Mouse (Mus musculus): ENCODE measurements around the gene Plxna4. TPM values are rescaled to one million over a fixed set of nuclear protein-coding genes. Genes with fewer than 3 reads are reported as not detected.

Gene Plxna4
- total RNA-seq, 2 experiments from 2014 or later: 25.4 to 26.9 TPM

DNA sequence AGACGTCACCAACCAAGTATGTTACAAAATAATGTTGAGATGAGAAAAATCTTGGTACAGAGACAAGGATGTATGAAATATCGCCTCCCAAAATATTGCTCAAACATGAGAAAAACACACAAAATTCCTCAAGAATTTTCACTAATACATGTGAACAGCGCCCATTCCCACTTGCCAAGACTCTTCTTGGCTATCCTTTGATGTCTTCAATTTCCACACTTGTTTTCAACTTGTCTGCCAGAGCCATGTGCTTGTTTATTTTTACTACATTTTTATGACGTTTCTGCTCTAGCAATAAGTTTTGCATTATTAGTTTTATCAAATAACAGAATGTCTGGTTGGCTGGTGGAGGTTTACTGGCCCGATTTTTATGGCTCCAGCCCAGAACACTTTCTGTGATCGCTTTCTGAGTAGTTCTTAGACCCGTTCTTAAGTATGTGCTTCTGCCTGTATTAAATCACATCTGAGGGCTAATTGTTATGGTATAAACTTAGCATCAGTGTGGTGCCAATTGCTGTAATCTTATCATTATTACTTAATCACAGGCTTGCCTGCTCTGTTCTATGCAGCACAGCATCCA, 224.4 kb downstream of the Plxna4 start:
- intact Hi-C loops (cut with DNase I): no loop called here
- no peak for DNase-seq

DNA sequence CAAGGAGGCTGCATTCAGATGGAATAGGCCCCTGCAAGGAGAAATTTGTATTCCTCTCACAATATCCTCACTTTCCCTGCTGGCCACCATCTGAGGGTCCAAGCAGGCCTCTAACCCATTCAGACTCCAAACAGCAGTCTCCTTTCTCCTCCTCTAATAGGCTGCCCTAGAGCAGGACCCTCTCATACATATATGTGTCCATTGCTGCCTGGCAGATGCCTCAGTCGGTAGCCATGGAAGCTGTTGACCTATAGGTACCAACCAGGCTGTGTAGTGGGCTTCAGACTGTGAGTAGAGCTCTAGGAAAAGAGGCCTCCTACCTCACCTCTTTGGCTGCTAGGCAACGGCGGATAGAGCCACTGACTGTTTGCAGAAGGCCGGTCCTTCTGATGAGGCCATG, 225.6 kb downstream of the Plxna4 start:
- intact Hi-C loops (cut with DNase I): no loop called here
- no peak for DNase-seq

DNA sequence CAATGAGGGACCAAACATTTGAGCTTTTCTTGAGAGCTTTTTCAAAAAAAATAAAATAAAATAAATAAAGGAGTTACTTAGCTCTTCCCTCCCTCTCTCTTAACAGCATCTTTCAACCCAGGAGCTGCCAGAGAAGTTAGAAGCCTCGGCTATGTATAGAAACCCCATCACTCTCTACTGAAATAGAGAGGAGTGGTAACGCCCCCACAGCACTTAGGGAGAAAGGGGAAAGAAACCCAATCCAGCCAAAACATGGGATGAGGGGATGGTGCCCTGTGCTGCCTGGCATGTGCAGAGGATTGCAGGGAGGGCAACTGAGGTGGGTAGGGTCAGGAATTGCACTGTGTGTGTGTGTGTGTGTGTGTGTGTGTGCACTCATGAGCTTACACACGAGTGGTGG, 228.3 kb downstream of the Plxna4 start:
- DNase-seq: no peak
- intact Hi-C loops (cut with DNase I): no loop called here

DNA sequence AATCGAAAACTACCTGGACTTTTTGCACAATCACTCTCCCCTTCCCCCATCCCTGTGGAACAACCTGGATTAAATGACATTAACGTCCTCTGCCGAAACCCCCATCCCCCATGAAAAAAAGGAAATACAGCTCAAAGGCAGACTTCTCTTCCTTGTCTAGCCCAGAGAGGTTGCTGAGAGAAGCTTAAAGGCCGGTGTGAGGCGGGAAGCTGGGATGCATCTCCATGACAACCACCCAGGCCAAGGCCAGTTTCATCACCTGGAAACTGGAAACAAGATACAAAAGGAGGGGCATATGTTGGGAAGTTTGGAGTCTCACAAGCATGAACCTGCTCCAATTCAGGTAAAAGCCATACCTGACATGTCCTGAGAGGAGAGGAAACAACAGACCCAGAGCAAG, 230.5 kb downstream of the Plxna4 start:
- intact Hi-C loops (cut with DNase I): no loop called here
- DNase-seq: no peak

DNA sequence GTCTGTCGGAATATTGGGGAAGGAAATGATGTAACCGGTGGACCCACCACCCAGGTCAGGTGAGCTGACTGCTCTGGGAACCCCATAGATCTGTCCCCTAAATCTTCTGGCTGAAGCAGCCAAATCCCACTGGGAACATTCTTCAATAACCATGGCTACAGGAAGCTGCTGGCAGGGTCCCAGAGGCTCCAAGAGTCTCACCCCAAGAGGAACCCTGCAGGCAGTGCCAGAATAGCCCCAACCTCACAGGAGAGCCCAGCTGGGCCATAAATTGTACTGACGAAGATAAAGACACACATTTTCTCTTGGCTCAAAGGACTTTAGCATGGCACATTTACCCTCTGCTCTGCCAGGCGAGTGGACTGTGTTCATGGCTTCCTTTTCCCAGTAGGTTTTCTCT, 232.4 kb downstream of the Plxna4 start:
- DNase-seq: no peak
- intact Hi-C loops (cut with DNase I): no loop called here

DNA sequence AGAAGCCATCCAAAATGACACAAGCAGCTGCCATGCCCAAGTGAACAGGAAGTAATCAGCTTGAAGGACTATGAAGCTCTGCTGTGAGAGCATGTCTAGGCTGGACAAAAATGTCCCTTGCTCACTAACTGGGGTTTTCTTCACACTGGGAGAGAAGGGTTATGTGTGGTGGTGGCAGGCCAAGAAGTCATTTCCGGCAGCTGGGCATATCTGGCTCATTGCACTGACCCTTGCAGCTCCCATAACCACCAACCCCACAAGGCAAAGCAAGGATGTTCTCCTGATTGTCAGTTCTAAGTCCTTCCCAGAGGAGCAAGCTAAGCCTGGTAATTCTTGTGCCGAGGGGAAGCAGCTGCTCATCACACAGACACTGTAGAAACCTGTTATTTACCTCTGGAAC, 239.0 kb downstream of the Plxna4 start:
- DNase-seq: peak in 1 of 2 experiments; percentile 37
- intact Hi-C loops (cut with DNase I): no loop called here

DNA sequence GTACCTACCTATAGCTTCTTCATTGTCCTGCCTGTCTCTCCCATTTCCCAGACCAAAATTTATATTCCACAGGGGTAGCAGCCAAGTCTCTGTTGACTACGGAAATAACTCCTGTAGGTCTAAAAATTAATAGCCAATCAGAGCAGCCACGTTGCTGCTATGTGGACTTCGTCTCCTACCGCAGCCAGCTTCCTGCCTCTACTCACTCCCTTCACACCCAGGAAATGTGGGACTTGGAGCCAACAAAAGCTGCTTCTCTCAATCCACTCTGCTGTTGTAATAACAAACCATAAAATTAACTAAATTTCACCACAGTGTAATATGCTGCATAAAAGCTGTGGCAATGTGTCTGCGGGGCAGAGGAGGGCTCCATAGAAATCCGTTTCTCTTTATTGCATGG, 239.9 kb downstream of the Plxna4 start:
- intact Hi-C loops (cut with DNase I): no loop called here
- no peak for DNase-seq

DNA sequence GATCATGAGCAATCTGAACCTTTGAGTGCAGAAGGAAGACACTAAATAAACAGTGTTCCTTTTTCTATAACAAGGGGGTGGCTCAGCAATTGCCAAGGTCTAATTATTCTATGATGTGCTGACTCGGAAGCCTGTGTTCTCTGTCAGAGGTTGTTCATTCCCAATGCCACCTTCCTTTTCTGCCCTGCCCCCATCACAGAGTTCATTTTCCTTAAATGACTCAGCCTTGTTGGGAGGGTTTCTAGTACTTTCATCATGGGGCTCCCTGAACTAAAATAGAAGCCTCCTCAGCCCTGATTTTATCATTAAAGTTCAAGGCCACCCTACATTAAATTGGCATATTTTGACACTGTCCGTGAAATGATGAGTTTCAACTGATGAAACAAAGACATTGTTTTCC, 242.0 kb downstream of the Plxna4 start:
- intact Hi-C loops (cut with DNase I): no loop called here
- no peak for DNase-seq

DNA sequence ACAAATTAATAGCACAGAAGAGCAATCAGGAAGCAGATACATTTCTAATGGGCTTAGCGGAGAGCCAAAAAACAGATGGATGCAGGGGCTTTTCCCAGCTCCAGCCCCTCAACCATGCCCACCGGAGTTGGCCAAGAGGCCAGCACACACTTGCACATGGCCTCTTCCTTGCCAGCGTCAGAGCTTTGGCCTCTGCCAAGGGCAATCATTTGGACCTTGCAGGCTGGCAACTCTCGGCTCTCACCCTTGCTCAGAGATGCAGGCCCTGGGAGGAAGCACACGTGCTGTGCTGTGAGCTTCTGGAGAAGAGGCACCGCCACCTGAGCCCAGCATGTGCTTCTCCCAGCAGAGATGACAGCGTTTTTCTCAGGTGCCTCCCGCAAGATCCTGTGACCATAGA, 245.3 kb downstream of the Plxna4 start:
- intact Hi-C loops (cut with DNase I): no loop called here
- DNase-seq: no peak

DNA sequence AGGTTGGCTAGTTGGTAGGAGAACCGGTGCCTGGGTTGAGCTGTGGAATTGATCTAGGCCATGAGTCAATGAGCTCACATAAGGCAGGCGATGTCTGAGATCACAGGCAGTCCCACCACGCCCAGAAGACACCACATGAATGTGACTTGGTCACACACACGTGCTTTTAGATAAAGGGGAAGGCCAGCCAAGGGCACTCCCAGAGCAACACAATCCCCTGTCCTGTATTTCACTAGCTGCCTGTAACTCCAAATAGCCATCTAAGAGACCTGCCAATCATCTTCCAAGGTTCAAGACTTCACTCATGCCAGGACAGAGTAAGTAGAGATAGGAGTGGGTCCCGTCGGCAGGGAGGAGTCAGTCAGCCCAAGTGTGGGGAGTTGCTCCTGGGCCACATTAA, 245.7 kb downstream of the Plxna4 start:
- DNase-seq: peak in 1 of 2 experiments; percentile 35
- intact Hi-C loops (cut with DNase I): no loop called here

DNA sequence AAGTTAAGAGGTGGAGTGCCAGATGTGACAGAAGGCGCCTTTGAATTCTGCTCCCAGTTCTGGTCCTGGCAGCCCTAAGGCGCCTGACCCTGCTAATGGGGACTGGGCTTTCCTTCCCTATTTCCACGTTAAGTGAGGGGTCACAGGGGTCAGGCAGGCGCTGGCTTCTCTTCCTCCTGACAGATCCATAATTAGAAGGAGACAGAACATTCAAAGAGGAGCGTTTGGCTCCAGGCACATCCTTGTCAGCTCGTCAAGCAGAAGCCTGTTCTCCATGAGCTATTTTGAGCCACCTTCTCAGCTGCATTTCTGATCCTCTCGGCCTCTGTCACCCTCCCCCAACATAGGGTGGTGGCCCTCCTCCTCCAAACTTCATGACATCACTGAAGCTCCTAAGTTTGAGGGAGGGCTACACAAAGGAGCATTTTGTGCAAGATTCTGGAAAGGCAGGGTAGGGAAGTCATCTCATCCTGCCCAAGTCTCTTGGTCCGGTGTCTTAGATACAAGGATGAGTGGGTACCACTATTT, 249.5 kb downstream of the Plxna4 start:
- intact Hi-C loops (cut with DNase I): no loop called here
- peak in 1 of 2 experiments; percentile 36 for DNase-seq

DNA sequence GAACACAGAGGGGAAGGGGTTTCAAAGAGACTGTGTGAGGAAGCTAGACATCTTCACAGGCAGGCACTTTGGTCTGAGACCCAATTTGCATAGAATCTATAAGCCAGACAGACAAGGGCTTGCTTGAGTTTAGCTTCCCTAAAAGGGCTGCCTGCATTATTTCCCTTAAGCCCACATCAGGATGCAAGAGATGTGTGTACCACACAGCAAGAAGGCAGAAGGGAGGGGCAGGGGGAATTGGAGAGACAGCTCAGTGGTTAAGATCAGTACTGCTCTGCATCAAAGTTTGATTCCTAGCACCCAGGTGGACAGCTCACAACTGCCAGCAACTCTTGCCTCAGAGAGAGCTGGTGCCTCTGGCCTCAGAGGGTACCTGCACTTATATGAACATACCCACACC, 256.7 kb downstream of the Plxna4 start:
- DNase-seq: no peak
- intact Hi-C loops (cut with DNase I): no loop called here

DNA sequence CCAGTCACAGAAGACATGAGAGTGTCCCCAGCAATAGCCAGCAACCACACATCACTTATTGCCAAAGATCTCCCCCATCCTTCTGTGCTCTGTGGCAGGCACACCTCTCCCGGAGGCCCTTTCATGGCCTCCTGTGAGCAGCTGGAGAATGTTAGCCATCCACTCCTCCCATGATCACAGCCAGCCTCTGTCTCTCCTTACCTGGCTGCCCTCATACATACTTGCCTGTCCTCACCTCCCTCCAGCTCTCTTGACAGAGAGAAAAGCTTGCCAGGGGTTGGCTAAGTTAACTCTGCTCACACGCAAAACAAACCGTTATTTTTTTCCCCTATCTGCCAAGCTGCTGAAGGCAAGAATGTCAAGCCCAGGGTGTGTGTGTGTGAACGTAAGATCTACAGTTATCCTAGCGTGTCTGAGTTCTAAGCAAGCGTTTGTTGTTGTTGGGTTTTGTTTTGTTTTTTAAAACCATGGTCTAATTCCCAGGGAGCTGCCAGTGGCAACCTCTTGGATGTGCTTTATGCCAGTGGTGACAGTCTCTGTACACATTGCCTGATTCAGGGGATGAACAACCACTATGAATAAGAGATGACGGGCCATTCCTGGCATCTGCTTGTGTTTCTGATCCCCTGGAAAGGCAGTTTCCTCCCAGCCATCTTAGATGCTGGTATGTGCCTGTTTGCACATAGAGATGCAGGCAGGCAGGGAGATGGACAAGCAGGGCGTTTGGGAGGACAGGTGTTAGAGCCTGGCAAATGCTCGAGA, 257.8 kb downstream of the Plxna4 start:
- no peak for DNase-seq
- intact Hi-C loops (cut with DNase I): no loop called here

DNA sequence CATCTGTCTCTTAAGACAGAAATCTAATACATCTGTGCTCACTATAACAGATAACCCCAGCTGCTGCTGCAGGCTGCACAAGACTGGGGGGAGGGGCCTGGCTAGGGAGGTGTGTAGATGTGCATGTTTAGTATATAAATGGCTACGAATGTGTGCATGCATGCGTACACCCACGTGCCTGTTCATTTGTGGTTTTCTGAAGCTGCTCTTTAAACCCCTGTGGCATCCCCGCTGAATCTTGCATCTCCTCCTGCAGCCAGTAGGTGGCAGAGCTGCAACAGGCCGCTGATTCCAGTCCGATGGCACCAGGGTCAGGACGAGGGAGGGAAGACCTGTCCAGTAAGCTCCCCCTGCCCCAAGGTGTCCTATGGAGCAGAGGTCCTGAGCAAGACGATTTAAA, 260.0 kb downstream of the Plxna4 start:
- intact Hi-C loops (cut with DNase I): loop anchor here (1.0 to 2.0 kb wide), 3 partner anchors 69 to 263 kb away; no protein-coding TSS in a partner anchor
- DNase-seq: peak; percentile 83 to 88

DNA sequence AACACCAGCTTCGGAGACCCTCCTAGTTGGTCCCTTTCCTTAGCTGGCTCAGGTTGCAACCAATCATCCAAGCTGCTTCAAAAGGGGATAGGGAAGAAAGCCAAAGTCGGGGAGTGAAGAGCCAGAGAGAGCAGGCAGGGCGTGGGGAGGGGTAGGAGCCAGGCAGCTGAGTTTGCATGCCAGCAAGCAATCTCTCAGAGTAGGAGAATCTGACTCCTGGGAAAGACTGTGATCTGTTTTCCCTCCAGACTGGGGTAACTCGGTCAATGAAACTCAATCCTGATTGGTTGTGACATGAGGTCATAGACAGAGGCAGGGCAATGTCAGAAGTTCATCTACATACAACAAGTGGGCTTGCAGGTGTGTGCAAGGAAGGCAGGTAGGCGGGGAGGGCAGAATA, 260.8 kb downstream of the Plxna4 start:
- intact Hi-C loops (cut with DNase I): no loop called here
- DNase-seq: no peak

DNA sequence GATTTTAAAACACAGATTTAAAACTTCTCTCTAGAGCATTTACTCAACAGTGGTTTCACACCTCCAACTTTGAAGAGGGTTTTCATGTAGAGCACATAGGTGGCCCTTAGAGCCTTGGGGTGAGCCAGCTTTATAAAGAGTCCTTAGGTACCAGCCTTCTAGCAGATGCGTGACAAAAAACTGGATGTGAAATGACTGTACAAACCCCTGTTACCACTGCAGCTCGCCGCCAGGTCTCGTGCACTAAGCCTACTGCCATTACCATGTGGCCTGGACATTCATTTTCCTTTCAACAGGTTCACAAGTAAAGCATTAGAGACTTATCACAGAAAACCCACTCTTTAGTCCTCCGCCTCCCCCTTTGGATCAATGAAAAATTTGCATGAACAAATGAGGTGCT, 261.6 kb downstream of the Plxna4 start:
- intact Hi-C loops (cut with DNase I): no loop called here
- no peak for DNase-seq

DNA sequence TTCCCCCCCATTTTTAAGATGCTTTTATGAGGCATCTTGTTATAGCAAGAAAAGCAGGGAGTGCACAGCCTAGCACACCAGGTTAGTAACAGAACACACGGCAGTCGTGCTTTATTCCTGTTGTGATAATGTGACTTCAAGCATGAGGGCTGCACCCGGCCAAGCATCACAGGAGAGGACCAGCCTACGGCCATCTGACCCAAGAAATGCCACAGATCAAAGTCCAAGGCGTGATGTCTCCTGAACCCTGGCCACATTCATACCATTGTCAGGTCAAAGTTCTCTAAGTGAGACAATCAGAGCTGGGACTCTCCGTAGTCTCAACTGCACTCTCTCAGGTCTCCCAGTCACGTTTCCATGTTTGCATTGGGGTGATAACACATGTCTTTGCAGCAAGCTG, 262.1 kb downstream of the Plxna4 start:
- intact Hi-C loops (cut with DNase I): no loop called here
- DNase-seq: no peak

DNA sequence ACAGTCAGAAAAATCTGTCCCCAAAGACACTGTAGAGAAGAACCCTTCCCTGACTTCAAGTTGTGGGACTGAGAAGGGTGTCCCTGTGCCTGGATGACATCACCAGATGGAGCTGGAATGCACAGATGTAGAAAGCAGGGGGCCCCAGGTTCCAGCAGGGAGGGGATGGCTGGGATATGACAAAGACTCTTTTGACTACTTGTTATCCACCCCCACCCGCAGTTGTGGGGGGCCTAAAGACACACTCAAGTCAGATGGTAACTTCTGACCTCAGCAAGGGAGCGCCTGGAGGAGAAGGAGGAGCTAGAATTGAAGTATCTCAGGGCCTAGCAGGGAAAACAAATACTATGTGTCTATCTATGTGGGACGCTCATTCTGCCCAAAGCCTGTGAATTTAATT, 266.8 kb downstream of the Plxna4 start:
- no peak for DNase-seq
- intact Hi-C loops (cut with DNase I): loop anchor here (2.0 to 5.0 kb wide), 2 partner anchors 382 to 659 kb away; no protein-coding TSS in a partner anchor

DNA sequence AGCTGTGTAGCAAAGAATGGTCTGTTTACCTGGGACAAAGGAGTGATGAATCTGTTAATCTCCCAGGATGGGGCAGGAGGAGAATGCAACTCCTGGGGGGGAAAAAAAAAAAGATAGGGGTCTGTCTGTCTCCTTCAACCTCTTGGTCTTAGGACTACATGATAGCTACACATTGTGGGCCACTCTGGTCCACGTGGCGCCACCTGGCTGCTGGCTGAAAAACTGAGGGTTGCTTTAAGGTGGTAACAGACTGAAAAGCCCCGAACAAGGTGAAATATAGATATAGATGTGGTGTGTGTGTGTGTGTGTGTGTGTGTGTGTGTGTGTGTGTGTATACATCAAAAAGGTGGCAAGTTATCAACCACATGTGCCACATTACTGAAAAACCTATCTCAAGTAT, 267.7 kb downstream of the Plxna4 start:
- peak; percentile 35 to 53 for DNase-seq
- intact Hi-C loops (cut with DNase I): loop anchor here (2.0 to 5.0 kb wide), 2 partner anchors 381 to 658 kb away; no protein-coding TSS in a partner anchor

DNA sequence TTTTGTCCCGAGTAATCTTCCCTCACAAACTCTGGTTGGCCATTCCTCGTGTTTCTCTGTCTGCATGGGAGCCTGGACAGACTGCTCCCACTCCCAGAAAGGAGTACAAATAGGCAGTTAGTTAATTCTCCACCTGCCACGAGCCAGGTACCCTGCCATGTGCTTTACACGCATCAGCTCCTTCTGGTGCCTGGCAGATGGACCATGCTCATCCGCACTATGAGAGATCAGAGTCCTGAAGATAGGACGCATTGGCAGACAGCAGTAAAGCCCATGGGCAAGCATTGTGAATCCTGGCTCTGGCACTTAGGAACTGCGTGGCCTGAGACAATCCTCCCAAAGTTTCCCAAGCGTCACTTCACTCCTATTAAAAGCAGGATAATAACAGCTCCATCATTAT, 270.5 kb downstream of the Plxna4 start:
- intact Hi-C loops (cut with DNase I): no loop called here
- DNase-seq: no peak

DNA sequence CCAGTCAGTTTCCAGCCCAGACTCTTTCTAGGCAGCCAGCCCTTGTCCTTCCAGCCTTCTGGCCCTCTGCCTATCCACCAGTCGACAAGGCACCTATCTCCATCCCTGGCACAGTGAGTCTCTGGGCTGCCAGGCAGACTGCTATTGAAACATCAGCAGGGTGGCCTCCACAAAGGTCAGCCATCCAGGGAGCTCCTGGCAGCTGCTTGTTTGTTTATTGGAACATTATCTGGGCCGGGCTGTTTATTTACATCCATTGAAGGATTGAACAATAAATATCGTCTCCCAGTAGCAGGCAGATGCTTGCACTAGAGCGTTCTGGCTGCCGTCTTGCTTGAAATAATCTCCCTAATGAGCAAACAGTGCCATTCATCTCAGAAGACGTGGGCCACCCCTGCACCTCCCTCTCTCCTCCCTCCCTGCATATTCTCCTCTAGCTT, 273.0 kb downstream of the Plxna4 start:
- peak; percentile 73 to 83 for DNase-seq
- intact Hi-C loops (cut with DNase I): no loop called here

DNA sequence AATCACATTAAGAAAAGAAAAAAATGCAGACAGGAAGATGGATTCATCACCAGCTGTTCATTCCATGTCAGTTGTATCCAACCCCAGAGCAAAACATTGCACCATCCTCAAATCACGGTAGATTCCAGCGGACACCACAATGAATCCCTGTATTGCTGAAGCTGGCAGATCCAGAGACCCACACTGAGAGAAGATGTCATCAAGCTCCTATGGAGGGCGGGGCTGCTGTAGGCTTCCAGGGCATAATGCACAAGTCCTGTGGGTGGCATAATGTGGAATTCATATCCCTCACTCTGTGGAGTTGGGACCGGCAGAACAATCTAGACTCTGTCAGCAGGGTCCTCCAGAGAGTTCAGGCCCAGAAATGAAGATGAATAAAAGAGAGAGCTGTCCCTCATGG, 278.8 kb downstream of the Plxna4 start:
- intact Hi-C loops (cut with DNase I): no loop called here
- no peak for DNase-seq

Data from heart, postnatal 10 days (tissue).